Mouse (Mus musculus): ENCODE measurements around the gene Fgfr2. TPM values are rescaled to one million over a fixed set of nuclear protein-coding genes. Genes with fewer than 3 reads are reported as not detected.

The Fgfr2 gene
- polyA plus RNA-seq, 1 experiment from 2014 or later, result 34.1 TPM

DNA sequence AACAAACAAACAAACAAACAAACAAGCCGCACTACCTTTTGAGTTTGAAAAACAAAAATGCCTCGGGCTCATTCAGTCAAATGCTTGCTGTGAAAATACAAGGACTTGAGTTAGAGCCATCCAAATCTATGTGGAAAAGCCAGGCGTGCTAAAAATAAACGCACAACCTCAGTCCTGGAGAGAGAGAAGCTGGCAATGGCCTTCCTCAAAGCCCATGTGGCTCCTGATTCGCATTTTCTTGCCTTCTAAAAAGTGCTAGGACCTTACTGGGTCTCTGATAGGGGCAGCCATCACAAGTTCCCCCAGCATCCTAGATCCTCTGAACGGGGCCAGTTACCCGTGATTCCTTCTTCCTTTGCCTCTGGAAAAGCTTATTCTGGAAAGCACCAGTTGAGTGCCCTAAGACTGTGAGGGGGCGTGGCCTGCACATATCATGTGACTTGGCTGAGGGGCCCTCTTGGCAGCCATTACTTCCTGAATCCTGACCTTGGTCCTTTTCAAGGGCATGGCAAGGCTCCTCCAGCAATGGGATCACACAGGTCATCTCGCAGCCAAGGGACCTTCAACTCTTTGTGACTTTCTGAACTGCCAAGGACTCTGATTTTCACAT is 226.8 kb downstream of the Fgfr2 start:
- ATAC-seq (ENCODE audit: insufficient number of reproducible peaks, low FRiP score), result no peak
- Histone ChIP-seq H3K4me2 (no peak overlapping the region), H3K27me3 (replicated peaks) (no peaks in the 10 kb centered on the region), H3K4me3 (no peak overlapping the region), H3K36me3 (no peaks in the 10 kb centered on the region), H3K9ac (no peak overlapping the region), H3K4me1 (replicated peaks) (peaks cover 35% of the 10 kb centered on the region), H3K9me3 (replicated peaks) (no peaks in the 10 kb centered on the region; the same call in none of the 2 replicates), H3K27ac (ENCODE audit: poor library complexity, severe bottlenecking) (peak overlapping the region; percentile 72)
- 68% methylated on average over 9 of the region's 9 CpGs for WGBS

GRCm38 (mm10) chr7:132894841-132895555 is 228.2 kb downstream of the Fgfr2 start:
- 55% methylated on average over 7 of the region's 7 CpGs for WGBS
- peak overlapping the region; percentile 72 for H3K27ac ChIP-seq (ENCODE audit: poor library complexity, severe bottlenecking)
- no peak overlapping the region for H3K4me2 ChIP-seq
- no peak overlapping the region for H3K4me3 ChIP-seq
- H3K9me3 ChIP-seq (replicated peaks), result peaks cover 2% of the 10 kb centered on the region
- H3K27me3 ChIP-seq (replicated peaks), result no peaks in the 10 kb centered on the region
- ATAC-seq (ENCODE audit: insufficient number of reproducible peaks, low FRiP score), result peak; percentile 28; the same call in 1 of the 2 replicates
- no peaks in the 10 kb centered on the region for H3K36me3 ChIP-seq
- no peak overlapping the region for H3K9ac ChIP-seq
- peaks cover 22% of the 10 kb centered on the region for H3K4me1 ChIP-seq (replicated peaks)

- Histone ChIP-seq H3K27ac (ENCODE audit: poor library complexity, severe bottlenecking) (no peak overlapping the region), H3K4me2 (no peak overlapping the region), H3K4me3 (no peak overlapping the region), H3K4me1 (replicated peaks) (peaks cover 22% of the 10 kb centered on the region), H3K27me3 (replicated peaks) (no peaks in the 10 kb centered on the region), H3K9ac (no peak overlapping the region), H3K36me3 (no peaks in the 10 kb centered on the region), H3K9me3 (replicated peaks) (peaks cover 7% of the 10 kb centered on the region)
- 77% methylated on average over 1 of the region's 1 CpGs for WGBS
- ATAC-seq (ENCODE audit: insufficient number of reproducible peaks, low FRiP score), result no peak
These were observed 229.8 kb downstream of the Fgfr2 start for GRCm38 (mm10) chr7:132893336-132893735.

GRCm38 (mm10) chr7:132892806-132893205 is 230.3 kb downstream of the Fgfr2 start:
- Histone ChIP-seq H3K36me3 (no peaks in the 10 kb centered on the region), H3K4me1 (replicated peaks) (peaks cover 22% of the 10 kb centered on the region), H3K27ac (ENCODE audit: poor library complexity, severe bottlenecking) (no peak overlapping the region), H3K4me3 (no peak overlapping the region), H3K27me3 (replicated peaks) (no peaks in the 10 kb centered on the region), H3K9ac (no peak overlapping the region), H3K9me3 (replicated peaks) (peaks cover 7% of the 10 kb centered on the region), H3K4me2 (no peak overlapping the region)
- WGBS, result 73% methylated on average over 7 of the region's 7 CpGs
- no peak for ATAC-seq (ENCODE audit: insufficient number of reproducible peaks, low FRiP score)

GRCm38 (mm10) chr7:132892311-132892661 is 230.9 kb downstream of the Fgfr2 start:
- Histone ChIP-seq H3K4me2 (no peak overlapping the region), H3K36me3 (no peaks in the 10 kb centered on the region), H3K9ac (no peak overlapping the region), H3K27ac (ENCODE audit: poor library complexity, severe bottlenecking) (no peak overlapping the region), H3K4me3 (no peak overlapping the region), H3K4me1 (replicated peaks) (peaks cover 22% of the 10 kb centered on the region), H3K9me3 (replicated peaks) (peaks cover 7% of the 10 kb centered on the region), H3K27me3 (replicated peaks) (no peaks in the 10 kb centered on the region)
- 44% methylated on average over 4 of the region's 4 CpGs for WGBS
- ATAC-seq (ENCODE audit: insufficient number of reproducible peaks, low FRiP score), result no peak

GRCm38 (mm10) chr7:132891561-132892310 is 231.4 kb downstream of the Fgfr2 start:
- H3K36me3 ChIP-seq, result no peaks in the 10 kb centered on the region
- no peak overlapping the region for H3K4me2 ChIP-seq
- H3K27me3 ChIP-seq (replicated peaks), result no peaks in the 10 kb centered on the region
- 77% methylated on average over 5 of the region's 5 CpGs for WGBS
- no peak overlapping the region for H3K4me3 ChIP-seq
- H3K9ac ChIP-seq, result no peak overlapping the region
- no peak overlapping the region for H3K27ac ChIP-seq (ENCODE audit: poor library complexity, severe bottlenecking)
- no peak for ATAC-seq (ENCODE audit: insufficient number of reproducible peaks, low FRiP score)
- H3K9me3 ChIP-seq (replicated peaks), result peaks cover 7% of the 10 kb centered on the region
- peaks cover 22% of the 10 kb centered on the region for H3K4me1 ChIP-seq (replicated peaks)

GRCm38 (mm10) chr7:132890201-132890600 is 232.9 kb downstream of the Fgfr2 start:
- no peak for ATAC-seq (ENCODE audit: insufficient number of reproducible peaks, low FRiP score)
- Histone ChIP-seq H3K4me1 (replicated peaks) (peaks cover 12% of the 10 kb centered on the region), H3K9me3 (replicated peaks) (peaks cover 7% of the 10 kb centered on the region), H3K27me3 (replicated peaks) (no peaks in the 10 kb centered on the region), H3K4me2 (no peak overlapping the region), H3K36me3 (peaks cover 4% of the 10 kb centered on the region; the same call in 1 of the 2 replicates), H3K27ac (ENCODE audit: poor library complexity, severe bottlenecking) (no peak overlapping the region), H3K4me3 (no peak overlapping the region), H3K9ac (no peak overlapping the region)
- 86% methylated on average over 5 of the region's 5 CpGs for WGBS

GRCm38 (mm10) chr7:132889691-132890090 is 233.5 kb downstream of the Fgfr2 start:
- Histone ChIP-seq H3K27ac (ENCODE audit: poor library complexity, severe bottlenecking) (no peak overlapping the region), H3K36me3 (peaks cover 6% of the 10 kb centered on the region; the same call in 1 of the 2 replicates), H3K9me3 (replicated peaks) (peaks cover 7% of the 10 kb centered on the region), H3K4me1 (replicated peaks) (peaks cover 10% of the 10 kb centered on the region), H3K4me3 (no peak overlapping the region), H3K9ac (no peak overlapping the region), H3K27me3 (replicated peaks) (no peaks in the 10 kb centered on the region), H3K4me2 (no peak overlapping the region)
- no peak for ATAC-seq (ENCODE audit: insufficient number of reproducible peaks, low FRiP score)
- WGBS, result 90% methylated on average over 8 of the region's 8 CpGs

DNA sequence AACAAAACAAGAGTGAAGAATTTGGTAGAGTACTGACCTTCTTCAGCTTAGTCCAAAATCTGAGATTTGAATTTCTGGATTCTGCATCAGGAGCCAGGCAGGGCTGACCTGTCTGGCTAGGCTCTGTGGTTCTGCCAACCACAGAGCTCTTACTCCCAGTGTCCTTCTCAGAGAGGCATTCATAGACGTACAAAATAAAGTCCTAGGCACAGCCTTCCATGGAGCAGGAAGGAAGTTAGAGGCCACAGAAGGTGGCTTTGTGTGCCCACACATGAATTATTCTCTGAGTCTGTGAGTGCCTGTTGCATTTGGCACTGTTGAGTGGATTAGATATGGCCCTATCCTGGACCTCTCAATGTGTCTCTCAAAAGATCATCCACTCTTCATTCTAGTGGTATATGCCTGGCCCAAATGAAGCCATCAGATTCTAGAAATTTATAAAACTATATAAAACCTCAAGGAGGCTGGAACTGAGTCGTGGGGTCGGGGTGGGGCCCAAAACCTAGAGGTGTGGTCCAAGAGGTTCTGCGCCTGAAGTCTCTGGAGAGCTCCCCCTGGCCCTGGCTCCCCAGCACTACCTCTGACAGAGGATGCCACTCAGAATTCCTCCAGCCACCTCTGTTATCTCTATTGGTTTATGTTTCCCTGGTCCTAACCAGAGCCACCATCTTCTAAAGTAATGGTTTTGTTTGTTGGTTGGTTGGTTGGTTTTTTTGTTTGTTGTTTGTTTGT is 234.5 kb downstream of the Fgfr2 start:
- H3K4me1 ChIP-seq (replicated peaks), result peaks cover 11% of the 10 kb centered on the region
- peaks cover 7% of the 10 kb centered on the region for H3K9me3 ChIP-seq (replicated peaks)
- H3K4me2 ChIP-seq, result no peak overlapping the region
- H3K27me3 ChIP-seq (replicated peaks), result no peaks in the 10 kb centered on the region
- H3K36me3 ChIP-seq, result peaks cover 17% of the 10 kb centered on the region
- H3K4me3 ChIP-seq, result no peak overlapping the region
- no peak overlapping the region for H3K27ac ChIP-seq (ENCODE audit: poor library complexity, severe bottlenecking)
- no peak overlapping the region for H3K9ac ChIP-seq
- ATAC-seq (ENCODE audit: insufficient number of reproducible peaks, low FRiP score), result no peak
- 56% methylated on average over 4 of the region's 4 CpGs for WGBS

DNA sequence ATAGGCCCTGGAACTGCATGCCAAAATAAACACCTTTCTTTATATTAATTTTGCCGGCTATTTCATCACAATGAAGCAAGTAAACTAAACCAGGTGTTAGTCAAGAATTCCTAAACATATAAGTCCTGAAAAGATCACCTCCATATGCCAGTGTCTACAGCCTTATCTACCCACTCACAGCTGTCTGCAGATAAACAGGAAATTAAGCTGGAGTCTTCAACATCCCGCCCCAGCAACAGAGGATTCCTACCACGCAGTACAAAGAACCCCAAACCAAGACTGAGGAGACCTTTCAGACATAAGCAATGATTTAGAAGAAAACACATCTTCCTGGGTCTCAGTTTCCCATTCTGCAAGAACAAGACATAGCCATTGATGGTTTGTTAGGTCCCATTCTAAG is 235.1 kb downstream of the Fgfr2 start:
- 46% methylated on average over 3 of the region's 3 CpGs for WGBS

More for the DNA sequence above, 235.1 kb downstream of the Fgfr2 start:
- ATAC-seq (ENCODE audit: insufficient number of reproducible peaks, low FRiP score), result no peak
- Histone ChIP-seq H3K9me3 (replicated peaks) (peaks cover 7% of the 10 kb centered on the region), H3K4me1 (replicated peaks) (peaks cover 11% of the 10 kb centered on the region), H3K4me2 (no peak overlapping the region), H3K27me3 (replicated peaks) (no peaks in the 10 kb centered on the region), H3K4me3 (no peak overlapping the region), H3K9ac (no peak overlapping the region), H3K27ac (ENCODE audit: poor library complexity, severe bottlenecking) (no peak overlapping the region), H3K36me3 (peaks cover 23% of the 10 kb centered on the region)
